Mouse (Mus musculus) liver, embryonic 13.5 days (tissue): ENCODE measurements around the gene Kctd15. TPM values are rescaled to one million over a fixed set of nuclear protein-coding genes. Genes with fewer than 3 reads are reported as not detected.

Source experiments
- ATAC-seq: fragments of 200-750 bp; cut with Nextera tagmentation; 2 replicates; pipeline ENCODE4 v1.8.0; 2017; ENCODE audit warnings: low read depth, mild to moderate bottlenecking, moderate number of reproducible peaks, moderate library complexity
- DNase-seq: peaks from one replicate; pipeline ENCODE4 v3.0.0; 2022
- H3K27ac ChIP-seq: fragments of 300-500 bp; sonication (generic); 2 replicates; pipeline ENCODE4 v1.5.1; 2015; ENCODE audit warnings: moderate library complexity, mild to moderate bottlenecking, inconsistent platforms
- H3K27me3 ChIP-seq: fragments of 300-500 bp; sonication (generic); 2 replicates; pipeline ENCODE4 v1.6.1; 2015; ENCODE audit warnings: mild to moderate bottlenecking, inconsistent platforms
- H3K36me3 ChIP-seq: fragments of 300-500 bp; sonication (generic); 2 replicates; pipeline ENCODE4 v1.6.1; 2015; ENCODE audit warnings: mild to moderate bottlenecking, inconsistent platforms
- H3K4me1 ChIP-seq: fragments of 300-500 bp; sonication (generic); replicated peaks from 2 replicates; pipeline ENCODE4 v1.6.1; 2015; ENCODE audit warnings: inconsistent platforms
- H3K4me2 ChIP-seq: fragments of 300-500 bp; sonication (generic); 2 replicates; pipeline ENCODE4 v1.6.1; 2015; ENCODE audit warnings: inconsistent platforms, mild to moderate bottlenecking, moderate library complexity
- H3K4me3 ChIP-seq: fragments of 300-500 bp; sonication (generic); replicated peaks from 2 replicates; pipeline ENCODE4 v1.5.1; 2015; ENCODE audit warnings: mild to moderate bottlenecking, inconsistent platforms
- H3K9ac ChIP-seq: fragments of 300-500 bp; sonication (generic); 2 replicates; pipeline ENCODE4 v1.6.1; 2015; ENCODE audit warnings: mild to moderate bottlenecking, inconsistent platforms
- H3K9me3 ChIP-seq: fragments of 300-500 bp; sonication (generic); replicated peaks from 2 replicates; pipeline ENCODE4 v1.6.1; 2016; ENCODE audit warnings: inconsistent platforms
- WGBS: fragments of 180-500 bp; shearing (Covaris S2); methylation state at CpG from one replicate; pipeline ENCODE4 v1.1.7; 2015; ENCODE audit not compliant: insufficient replicate concordance; 5-methylcytosine and 5-hydroxymethylcytosine counted together
- polyA plus RNA-seq: library from polyadenylated mRNA; unstranded; fragments of >200 nt; fragmentation: Nextera tagmentation; extraction: Ambion mirVana; gene quantifications from 2 replicates; pipeline ENCODE4 v1.2.1, GENCODE M21; 2015

The Kctd15 gene
- polyA plus RNA-seq, 1 experiment from 2014 or later: 0.96 TPM

- Histone ChIP-seq H3K27ac (no peak overlapping the region), H3K9me3 (no peaks in the 10 kb centered on the region), H3K4me3 (no peak overlapping the region), H3K4me1 (no peaks in the 10 kb centered on the region), H3K36me3 (peaks cover 5% of the 10 kb centered on the region; the same call in 1 of the 2 replicates), H3K27me3 (0 out of 2 replicates have a peak, but pooled peaks cover under 1% of the 10 kb centered on the region), H3K4me2 (no peak overlapping the region), H3K9ac (no peak overlapping the region)
- no peak for ATAC-seq
- 60% methylated on average over 12 of the region's 12 CpGs for WGBS
- DNase-seq: no peak
Observed at GRCm38 (mm10) chr7:34646144-34646795, 10.3 kb downstream of the Kctd15 start.

- no peak overlapping the region for H3K27ac ChIP-seq
- H3K4me3 ChIP-seq: no peak overlapping the region
- H3K4me1 ChIP-seq: no peaks in the 10 kb centered on the region
- H3K27me3 ChIP-seq: no peaks in the 10 kb centered on the region
- WGBS: 74% methylated on average over 2 of the region's 2 CpGs
- H3K9ac ChIP-seq: no peak overlapping the region
- no peaks in the 10 kb centered on the region for H3K9me3 ChIP-seq
- H3K36me3 ChIP-seq: peaks cover 5% of the 10 kb centered on the region; the same call in 1 of the 2 replicates
- no peak overlapping the region for H3K4me2 ChIP-seq
- DNase-seq (no peak), ATAC-seq (no peak)
Observed at GRCm38 (mm10) chr7:34645623-34646022, 10.9 kb downstream of the Kctd15 start.

- WGBS: 78% methylated on average over 18 of the region's 18 CpGs
- H3K27me3 ChIP-seq: no peaks in the 10 kb centered on the region
- H3K4me1 ChIP-seq: no peaks in the 10 kb centered on the region
- H3K9me3 ChIP-seq: no peaks in the 10 kb centered on the region
- no peak overlapping the region for H3K27ac ChIP-seq
- DNase-seq (no peak), ATAC-seq (no peak)
- H3K4me3 ChIP-seq: no peak overlapping the region
- no peak overlapping the region for H3K9ac ChIP-seq
- peaks cover 5% of the 10 kb centered on the region for H3K36me3 ChIP-seq
- H3K4me2 ChIP-seq: no peak overlapping the region
Observed at GRCm38 (mm10) chr7:34644591-34644990, 11.9 kb downstream of the Kctd15 start.

GRCm38 (mm10) chr7:34643329-34643728 is 13.2 kb downstream of the Kctd15 start:
- DNase-seq: no peak
- H3K4me3 ChIP-seq: no peak overlapping the region
- no peaks in the 10 kb centered on the region for H3K9me3 ChIP-seq
- no peaks in the 10 kb centered on the region for H3K4me1 ChIP-seq
- peaks cover 3% of the 10 kb centered on the region for H3K36me3 ChIP-seq
- H3K4me2 ChIP-seq: no peak overlapping the region
- no peaks in the 10 kb centered on the region for H3K27me3 ChIP-seq
- no peak overlapping the region for H3K9ac ChIP-seq
- 64% methylated on average over 6 of the region's 6 CpGs for WGBS
- H3K27ac ChIP-seq: no peak overlapping the region
- ATAC-seq: no peak

- Histone ChIP-seq H3K4me1 (no peaks in the 10 kb centered on the region), H3K9ac (no peak overlapping the region), H3K9me3 (no peaks in the 10 kb centered on the region), H3K27me3 (no peaks in the 10 kb centered on the region), H3K27ac (no peak overlapping the region), H3K4me2 (no peak overlapping the region), H3K4me3 (no peak overlapping the region), H3K36me3 (no peaks in the 10 kb centered on the region; the same call in 1 of the 2 replicates)
- 70% methylated on average over 13 of the region's 13 CpGs for WGBS
- DNase-seq (no peak), ATAC-seq (no peak)
Observed at GRCm38 (mm10) chr7:34641968-34642367, 14.6 kb downstream of the Kctd15 start.

GRCm38 (mm10) chr7:34639798-34640197 is 16.7 kb downstream of the Kctd15 start:
- ATAC-seq (no peak), DNase-seq (no peak)
- Histone ChIP-seq H3K27ac (no peak overlapping the region), H3K9me3 (no peaks in the 10 kb centered on the region), H3K27me3 (no peaks in the 10 kb centered on the region), H3K4me3 (no peak overlapping the region), H3K4me2 (no peak overlapping the region), H3K4me1 (no peaks in the 10 kb centered on the region), H3K9ac (no peak overlapping the region), H3K36me3 (no peaks in the 10 kb centered on the region; the same call in 1 of the 2 replicates)
- 76% methylated on average over 11 of the region's 11 CpGs for WGBS

- Histone ChIP-seq H3K27ac (no peak overlapping the region), H3K4me3 (no peak overlapping the region), H3K4me1 (no peaks in the 10 kb centered on the region), H3K9ac (no peak overlapping the region), H3K4me2 (no peak overlapping the region), H3K36me3 (no peaks in the 10 kb centered on the region; the same call in 1 of the 2 replicates), H3K9me3 (no peaks in the 10 kb centered on the region), H3K27me3 (no peaks in the 10 kb centered on the region)
- DNase-seq (no peak), ATAC-seq (no peak)
- 62% methylated on average over 4 of the region's 4 CpGs for WGBS
Observed at GRCm38 (mm10) chr7:34636661-34637060, 19.9 kb downstream of the Kctd15 start.

GRCm38 (mm10) chr7:34632966-34633742 is 23.4 kb downstream of the Kctd15 start:
- Histone ChIP-seq H3K4me2 (no peak overlapping the region), H3K4me3 (no peak overlapping the region), H3K4me1 (peaks cover 13% of the 10 kb centered on the region), H3K27me3 (no peaks in the 10 kb centered on the region), H3K36me3 (no peaks in the 10 kb centered on the region), H3K9ac (no peak overlapping the region), H3K27ac (no peak overlapping the region), H3K9me3 (no peaks in the 10 kb centered on the region)
- ATAC-seq (no peak), DNase-seq (no peak)
- WGBS: 63% methylated on average over 10 of the region's 10 CpGs

- Histone ChIP-seq H3K36me3 (no peaks in the 10 kb centered on the region), H3K27me3 (no peaks in the 10 kb centered on the region), H3K4me2 (peak overlapping the region; percentile 59), H3K9me3 (no peaks in the 10 kb centered on the region), H3K4me1 (peaks cover 13% of the 10 kb centered on the region), H3K9ac (no peak overlapping the region), H3K4me3 (peak overlapping the region; percentile 43), H3K27ac (no peak overlapping the region)
- 2% methylated on average over 34 of the region's 34 CpGs for WGBS
- DNase-seq: no peak
- ATAC-seq: peak; percentile 51
Observed at GRCm38 (mm10) chr7:34630211-34631085, 26.1 kb downstream of the Kctd15 start.

- Histone ChIP-seq H3K9me3 (no peaks in the 10 kb centered on the region), H3K36me3 (no peaks in the 10 kb centered on the region), H3K27ac (no peak overlapping the region), H3K4me3 (peak overlapping the region; percentile 43; the same call in 1 of the 2 replicates), H3K27me3 (no peaks in the 10 kb centered on the region), H3K9ac (no peak overlapping the region), H3K4me2 (peak overlapping the region; percentile 59), H3K4me1 (peaks cover 13% of the 10 kb centered on the region)
- DNase-seq: no peak
- no peak for ATAC-seq
- 29% methylated on average over 8 of the region's 8 CpGs for WGBS
Observed at GRCm38 (mm10) chr7:34629702-34630210, 26.8 kb downstream of the Kctd15 start.

- Histone ChIP-seq H3K9ac (no peak overlapping the region), H3K27me3 (no peaks in the 10 kb centered on the region), H3K4me2 (no peak overlapping the region), H3K4me1 (no peaks in the 10 kb centered on the region), H3K4me3 (no peak overlapping the region), H3K9me3 (no peaks in the 10 kb centered on the region), H3K27ac (no peak overlapping the region), H3K36me3 (no peaks in the 10 kb centered on the region)
- no peak for DNase-seq
- no peak for ATAC-seq
- WGBS: 30% methylated on average over 2 of the region's 2 CpGs
Observed at GRCm38 (mm10) chr7:34620411-34620810, 36.1 kb downstream of the Kctd15 start.
